Mouse (Mus musculus) limb, embryonic 13.5 days (tissue): Measurements from ENCODE around the gene Fermt1. TPM values are rescaled to one million over a fixed set of nuclear protein-coding genes. Genes with fewer than 3 reads are reported as not detected.

Source experiments
- ATAC-seq: fragments of 200-750 bp; cut with Nextera tagmentation; 2 replicates; pipeline ENCODE4 v1.8.0; 2017; ENCODE audit warnings: low read depth, moderate number of reproducible peaks, moderate TSS enrichment; ENCODE audit not compliant: low FRiP score
- H3K27ac ChIP-seq: fragments of 300-500 bp; sonication (generic); 2 replicates; pipeline ENCODE4 v1.5.1; 2015; ENCODE audit warnings: inconsistent platforms, mild to moderate bottlenecking, moderate library complexity
- H3K27me3 ChIP-seq: fragments of 300-500 bp; sonication (generic); 2 replicates; pipeline ENCODE4 v1.6.1; 2015; ENCODE audit warnings: mild to moderate bottlenecking, inconsistent platforms
- H3K36me3 ChIP-seq: fragments of 300-500 bp; sonication (generic); 2 replicates; pipeline ENCODE4 v1.6.1; 2015; ENCODE audit warnings: inconsistent platforms, mild to moderate bottlenecking, moderate library complexity
- H3K4me1 ChIP-seq: fragments of 300-500 bp; sonication (generic); 2 replicates; pipeline ENCODE4 v1.6.1; 2015; ENCODE audit warnings: inconsistent platforms
- H3K4me2 ChIP-seq: fragments of 300-500 bp; sonication (generic); replicated peaks from 2 replicates; pipeline ENCODE4 v1.6.1; 2015; ENCODE audit warnings: inconsistent platforms, mild to moderate bottlenecking, moderate library complexity
- H3K4me3 ChIP-seq: fragments of 300-500 bp; sonication (generic); 2 replicates; pipeline ENCODE4 v1.5.1; 2015; ENCODE audit warnings: moderate library complexity, mild to moderate bottlenecking, inconsistent platforms
- H3K9ac ChIP-seq: fragments of 300-500 bp; sonication (generic); 2 replicates; pipeline ENCODE4 v1.6.1; 2015; ENCODE audit warnings: mild to moderate bottlenecking, inconsistent platforms
- H3K9me3 ChIP-seq: fragments of 300-500 bp; sonication (generic); 2 replicates; pipeline ENCODE4 v1.6.1; 2016; ENCODE audit warnings: inconsistent platforms
- WGBS: fragments of 180-500 bp; shearing (Covaris S2); methylation state at CpG from one replicate; pipeline ENCODE4 v1.1.7; 2015; 5-methylcytosine and 5-hydroxymethylcytosine counted together
- polyA plus RNA-seq: library from polyadenylated mRNA; unstranded; fragments of >200 nt; fragmentation: Nextera tagmentation; extraction: Ambion mirVana; gene quantifications from 2 replicates; pipeline ENCODE4 v1.2.1, GENCODE M21; 2015

The Fermt1 gene
- polyA plus RNA-seq, 1 experiment from 2014 or later: 20.1 TPM

DNA sequence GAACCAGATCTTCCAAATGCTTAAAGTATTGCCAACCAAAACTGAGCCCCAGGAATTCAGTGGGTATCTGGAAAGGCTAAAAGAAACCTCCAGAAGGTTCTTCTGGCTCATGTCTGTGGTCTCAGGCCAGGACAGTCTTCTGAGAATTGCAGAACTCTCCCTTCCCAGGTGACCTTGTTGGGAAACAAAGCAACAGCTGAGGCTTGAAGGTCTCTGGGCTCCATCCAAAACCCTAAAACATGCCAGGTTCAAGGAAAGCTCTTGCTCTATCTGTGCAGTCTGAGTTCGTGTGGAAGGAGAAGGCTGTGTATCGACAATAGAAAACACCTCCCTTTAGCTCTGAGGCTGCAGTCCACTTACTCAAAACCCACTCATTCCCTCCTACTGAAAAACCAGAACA, 40.7 kb downstream of the Fermt1 start:
- no peak for ATAC-seq
- Histone ChIP-seq H3K9ac (no peak overlapping the region), H3K27ac (no peak overlapping the region), H3K27me3 (0 out of 2 replicates have a peak, but pooled peaks cover 2% of the 10 kb centered on the region), H3K4me2 (no peak overlapping the region), H3K4me1 (no peaks in the 10 kb centered on the region), H3K4me3 (no peak overlapping the region), H3K36me3 (no peaks in the 10 kb centered on the region), H3K9me3 (no peaks in the 10 kb centered on the region)
- WGBS: 55% methylated on average over 2 of the region's 2 CpGs

DNA sequence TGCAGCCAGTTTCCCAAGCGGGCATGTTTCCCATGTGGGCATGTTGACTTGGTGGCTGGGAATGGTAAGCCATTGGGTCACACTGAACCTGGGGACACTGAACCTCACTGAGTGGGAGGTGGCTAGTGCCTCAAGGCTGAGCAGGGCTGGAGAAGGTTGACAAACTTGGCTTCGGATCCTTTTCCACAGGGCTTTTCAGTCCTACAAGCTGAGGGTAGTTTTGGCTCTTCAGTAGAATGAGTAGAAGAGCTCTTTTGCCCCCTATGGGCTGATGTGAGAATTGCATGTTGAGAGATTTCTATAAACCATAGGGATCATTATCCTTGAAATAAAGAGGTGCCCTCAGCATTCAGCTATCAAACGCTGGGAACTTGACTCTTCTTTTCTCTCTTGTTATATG, 42.2 kb downstream of the Fermt1 start:
- Histone ChIP-seq H3K9ac (no peak overlapping the region), H3K4me3 (no peak overlapping the region), H3K36me3 (no peaks in the 10 kb centered on the region), H3K9me3 (no peaks in the 10 kb centered on the region), H3K27ac (no peak overlapping the region), H3K27me3 (0 out of 2 replicates have a peak, but pooled peaks cover 2% of the 10 kb centered on the region), H3K4me2 (no peak overlapping the region), H3K4me1 (no peaks in the 10 kb centered on the region)
- peak; percentile 57; the same call in 1 of the 2 replicates for ATAC-seq
- 39% methylated on average over 3 of the region's 3 CpGs for WGBS

- H3K4me3 ChIP-seq: no peak overlapping the region
- no peaks in the 10 kb centered on the region for H3K27me3 ChIP-seq
- WGBS: 62% methylated on average over 4 of the region's 4 CpGs
- H3K4me2 ChIP-seq: no peak overlapping the region
- no peak overlapping the region for H3K27ac ChIP-seq
- no peaks in the 10 kb centered on the region for H3K36me3 ChIP-seq
- H3K4me1 ChIP-seq: no peaks in the 10 kb centered on the region
- no peaks in the 10 kb centered on the region for H3K9me3 ChIP-seq
- no peak for ATAC-seq
- H3K9ac ChIP-seq: no peak overlapping the region
Observed at GRCm38 (mm10) chr2:132902056-132902455, 43.6 kb downstream of the Fermt1 start.

- H3K9me3 ChIP-seq: no peaks in the 10 kb centered on the region
- 80% methylated on average over 4 of the region's 4 CpGs for WGBS
Observed at GRCm38 (mm10) chr2:132901636-132902035, 44.1 kb downstream of the Fermt1 start.

DNA sequence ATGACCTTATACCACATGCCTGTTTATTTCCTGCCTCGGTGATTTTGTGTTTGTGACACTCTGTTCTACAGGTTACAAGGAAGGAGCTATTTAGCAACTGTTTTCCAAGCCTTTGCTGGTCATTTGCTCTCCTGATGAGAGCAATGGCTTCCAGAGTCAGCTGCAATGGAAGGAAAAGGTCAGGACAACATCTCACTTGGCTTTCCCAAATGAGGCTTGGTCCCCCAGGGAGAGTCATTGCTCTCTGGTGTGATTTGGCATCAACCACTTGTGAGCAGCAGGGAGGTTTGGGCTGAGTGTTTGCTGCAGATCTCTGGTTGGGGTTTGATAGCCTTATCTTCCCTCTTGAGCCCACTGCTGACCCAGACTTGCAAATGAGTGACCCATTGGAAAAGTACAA, 45.1 kb downstream of the Fermt1 start:
- H3K4me3 ChIP-seq: no peak overlapping the region
- H3K9me3 ChIP-seq: no peaks in the 10 kb centered on the region
- H3K36me3 ChIP-seq: no peaks in the 10 kb centered on the region
- H3K27me3 ChIP-seq: no peaks in the 10 kb centered on the region
- no peaks in the 10 kb centered on the region for H3K4me1 ChIP-seq
- no peak for ATAC-seq
- no peak overlapping the region for H3K4me2 ChIP-seq
- H3K27ac ChIP-seq: no peak overlapping the region
- WGBS: 74% methylated on average over 1 of the region's 1 CpGs
- no peak overlapping the region for H3K9ac ChIP-seq

More at GRCm38 (mm10) chr2:132901636-132902035, 44.1 kb downstream of the Fermt1 start:
- H3K9ac ChIP-seq: no peak overlapping the region
- H3K36me3 ChIP-seq: no peaks in the 10 kb centered on the region
- no peaks in the 10 kb centered on the region for H3K4me1 ChIP-seq
- no peak overlapping the region for H3K27ac ChIP-seq
- ATAC-seq: no peak
- H3K4me2 ChIP-seq: no peak overlapping the region
- H3K27me3 ChIP-seq: no peaks in the 10 kb centered on the region
- no peak overlapping the region for H3K4me3 ChIP-seq

DNA sequence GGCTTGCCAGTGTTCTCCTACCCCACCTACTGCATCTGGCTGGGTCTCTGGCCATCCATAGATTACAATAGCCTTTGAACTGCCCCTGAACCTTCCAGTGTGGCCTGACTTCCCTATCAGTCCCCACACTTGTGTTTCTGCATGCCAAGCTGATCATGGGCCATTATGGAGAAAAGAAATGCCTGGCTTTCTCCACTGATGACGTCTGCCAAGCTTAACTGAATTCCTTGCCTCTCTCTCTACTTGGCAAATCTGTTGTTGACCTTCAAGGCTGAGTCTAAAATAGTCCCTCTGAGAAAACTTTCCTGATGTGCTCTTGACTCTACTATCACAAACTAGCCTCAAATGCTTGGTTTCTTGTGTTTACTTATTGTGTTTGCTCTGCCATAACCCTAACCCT, 47.5 kb downstream of the Fermt1 start:
- 56% methylated on average over 1 of the region's 1 CpGs for WGBS
- Histone ChIP-seq H3K36me3 (no peaks in the 10 kb centered on the region), H3K4me3 (no peak overlapping the region), H3K9ac (no peak overlapping the region), H3K9me3 (no peaks in the 10 kb centered on the region), H3K27me3 (no peaks in the 10 kb centered on the region), H3K27ac (no peak overlapping the region), H3K4me1 (no peaks in the 10 kb centered on the region), H3K4me2 (no peak overlapping the region)
- ATAC-seq: no peak

DNA sequence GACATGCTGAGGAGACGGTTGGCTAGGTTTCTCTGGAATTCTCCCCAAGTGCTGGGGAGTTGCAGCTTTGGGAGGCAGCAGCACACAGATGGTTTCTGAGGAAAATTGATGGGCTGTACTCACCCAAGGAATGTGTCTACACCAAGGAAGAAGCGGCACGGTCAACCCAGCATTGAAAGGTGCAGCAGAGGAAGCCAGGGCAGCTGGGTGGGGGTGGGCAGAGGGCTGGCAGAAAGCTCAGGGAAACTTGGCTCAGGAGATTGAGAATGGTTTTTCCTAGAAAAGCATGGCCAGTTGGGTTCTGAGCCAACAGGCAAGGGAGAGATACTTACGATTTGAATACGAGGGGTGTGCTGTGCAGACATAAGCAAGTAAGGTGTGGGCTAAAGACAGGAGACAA, 51.9 kb downstream of the Fermt1 start:
- 84% methylated on average over 5 of the region's 5 CpGs for WGBS
- H3K9ac ChIP-seq: no peak overlapping the region
- H3K36me3 ChIP-seq: no peaks in the 10 kb centered on the region
- H3K4me1 ChIP-seq: no peaks in the 10 kb centered on the region
- no peak for ATAC-seq
- H3K4me2 ChIP-seq: no peak overlapping the region
- no peak overlapping the region for H3K4me3 ChIP-seq
- H3K9me3 ChIP-seq: no peaks in the 10 kb centered on the region
- no peaks in the 10 kb centered on the region for H3K27me3 ChIP-seq
- no peak overlapping the region for H3K27ac ChIP-seq

DNA sequence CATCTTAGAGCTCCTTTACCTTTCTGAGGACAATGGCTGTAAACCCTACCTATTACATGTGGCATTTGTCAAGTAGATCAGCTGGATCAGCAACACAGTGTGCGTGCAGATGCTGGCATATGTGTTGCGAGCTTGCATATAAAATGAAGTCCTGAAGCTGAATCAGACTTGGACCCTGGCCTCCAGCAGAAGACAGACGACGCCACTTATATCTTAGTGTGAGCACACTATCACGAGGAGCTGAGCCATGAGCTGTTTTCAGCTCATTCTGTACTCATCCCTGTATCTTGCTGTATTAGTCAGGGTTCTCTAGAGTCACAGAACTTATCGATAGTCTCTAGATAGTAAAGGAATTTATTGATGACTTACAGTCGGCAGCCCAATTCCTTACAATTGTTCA, 60.4 kb downstream of the Fermt1 start:
- peaks cover 14% of the 10 kb centered on the region for H3K27me3 ChIP-seq
- WGBS: 91% methylated on average over 7 of the region's 7 CpGs
- no peak overlapping the region for H3K4me3 ChIP-seq
- no peaks in the 10 kb centered on the region for H3K36me3 ChIP-seq
- peaks cover 12% of the 10 kb centered on the region for H3K4me1 ChIP-seq
- no peak overlapping the region for H3K27ac ChIP-seq
- no peak overlapping the region for H3K9ac ChIP-seq
- no peak for ATAC-seq
- H3K4me2 ChIP-seq: no peak overlapping the region
- no peaks in the 10 kb centered on the region for H3K9me3 ChIP-seq

GRCm38 (mm10) chr2:132884303-132884967, 61.3 kb downstream of the Fermt1 start:
- no peak overlapping the region for H3K4me3 ChIP-seq
- no peak for ATAC-seq
- 69% methylated on average over 8 of the region's 8 CpGs for WGBS

DNA sequence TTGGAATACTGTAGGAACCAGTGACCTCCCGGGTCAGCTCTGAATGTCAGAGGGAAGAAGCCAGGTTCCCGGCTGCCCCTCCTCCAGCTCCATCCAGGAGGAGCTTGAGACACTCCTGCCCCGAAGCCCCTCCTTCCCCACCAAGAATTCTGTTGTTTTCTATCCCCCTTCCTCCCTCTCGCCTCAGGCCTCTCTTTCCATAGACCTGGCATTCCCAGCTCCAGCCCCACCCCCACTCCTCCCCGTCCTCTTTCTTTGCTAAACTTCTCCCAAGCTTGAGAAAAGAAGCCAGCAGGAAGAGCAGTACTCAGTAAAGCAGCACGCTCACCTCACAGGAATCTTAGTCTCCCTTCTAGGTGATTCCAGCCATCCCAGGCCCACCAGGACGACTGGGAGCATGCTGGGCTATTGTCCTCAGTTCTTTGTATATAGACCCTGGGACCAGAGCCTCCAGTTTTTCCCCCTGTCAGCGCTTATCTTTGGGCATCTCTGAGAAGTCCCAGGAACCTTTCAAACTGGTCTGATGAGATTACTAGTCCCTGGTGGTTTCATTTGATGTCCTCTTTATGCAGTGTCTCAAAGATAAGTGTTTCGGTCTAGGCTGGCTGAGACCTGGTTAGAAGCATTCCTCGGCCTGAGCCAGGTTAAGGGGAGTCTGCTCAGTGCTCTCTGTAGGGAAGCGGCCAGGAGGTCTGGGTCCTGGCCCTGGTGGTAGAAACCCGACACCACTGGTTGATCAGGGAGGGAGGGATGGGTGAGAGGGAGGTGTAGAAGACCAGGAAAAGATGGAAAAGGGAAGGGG, 64.7 kb downstream of the Fermt1 start, which contains the start of gene Lrrn4:
Gene Lrrn4 (minus strand): TSS at position 48 of the 802 bp plus-strand sequence.
- H3K27ac ChIP-seq: no peak within 1 kb of the TSS
- H3K9ac ChIP-seq: peak within 1 kb of the TSS; percentile 58; the same call in 1 of the 2 replicates
- peaks cover 53% of the 10 kb centered on the region for H3K27me3 ChIP-seq
- no peaks in the 10 kb centered on the region for H3K36me3 ChIP-seq
- ATAC-seq: peak; percentile 18; the same call in 1 of the 2 replicates
- peak within 1 kb of the TSS; percentile 97 for H3K4me2 ChIP-seq
- WGBS: 6% methylated on average over 12 of the region's 12 CpGs
- no peaks in the 10 kb centered on the region for H3K9me3 ChIP-seq
- H3K4me3 ChIP-seq: peak within 1 kb of the TSS; percentile 54
- peaks cover 25% of the 10 kb centered on the region for H3K4me1 ChIP-seq

More at GRCm38 (mm10) chr2:132884303-132884967, 61.3 kb downstream of the Fermt1 start:
- H3K27ac ChIP-seq: no peak overlapping the region
- peaks cover 18% of the 10 kb centered on the region for H3K4me1 ChIP-seq
- H3K4me2 ChIP-seq: no peak overlapping the region
- no peaks in the 10 kb centered on the region for H3K9me3 ChIP-seq
- peaks cover 23% of the 10 kb centered on the region for H3K27me3 ChIP-seq
- no peak overlapping the region for H3K9ac ChIP-seq
- H3K36me3 ChIP-seq: no peaks in the 10 kb centered on the region

- Histone ChIP-seq H3K4me2 (peak overlapping the region; percentile 97), H3K4me3 (peak overlapping the region; percentile 54), H3K9ac (peak overlapping the region; percentile 58), H3K9me3 (no peaks in the 10 kb centered on the region), H3K36me3 (no peaks in the 10 kb centered on the region), H3K4me1 (peaks cover 25% of the 10 kb centered on the region), H3K27ac (no peak overlapping the region), H3K27me3 (peaks cover 53% of the 10 kb centered on the region)
- peak; percentile 74 for ATAC-seq
- under 1% methylated on average over 58 of the region's 58 CpGs for WGBS
Observed at GRCm38 (mm10) chr2:132879261-132880044, 66.3 kb downstream of the Fermt1 start.

DNA sequence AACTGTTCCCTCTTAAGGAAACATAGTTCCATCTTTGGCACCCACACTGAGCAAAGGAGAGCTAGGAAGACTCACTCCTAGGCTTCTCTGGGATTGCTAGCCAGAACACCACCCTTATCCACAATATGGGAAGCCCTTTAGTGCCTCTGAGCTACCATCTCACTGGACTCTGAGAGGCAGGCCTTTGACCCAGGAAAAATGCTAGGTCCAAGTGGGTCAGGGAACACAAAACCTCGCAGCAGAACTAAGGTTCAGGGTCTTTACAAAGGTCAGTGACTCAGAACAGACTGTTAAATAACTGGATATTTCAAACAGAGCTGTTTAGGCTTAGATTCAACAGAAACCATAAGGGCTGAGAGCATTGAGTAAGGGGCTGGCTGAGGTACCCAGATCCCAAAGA, 68.7 kb downstream of the Fermt1 start:
- H3K27ac ChIP-seq: no peak overlapping the region
- peaks cover 53% of the 10 kb centered on the region for H3K27me3 ChIP-seq

More for the DNA sequence above, 68.7 kb downstream of the Fermt1 start:
- H3K4me2 ChIP-seq: no peak overlapping the region
- H3K4me1 ChIP-seq: peaks cover 25% of the 10 kb centered on the region
- no peak overlapping the region for H3K9ac ChIP-seq
- H3K36me3 ChIP-seq: no peaks in the 10 kb centered on the region
- H3K4me3 ChIP-seq: no peak overlapping the region
- 63% methylated on average over 1 of the region's 1 CpGs for WGBS
- no peaks in the 10 kb centered on the region for H3K9me3 ChIP-seq
- no peak for ATAC-seq
